Mouse (Mus musculus) CD4-positive, CD25-positive, alpha-beta regulatory T cell, adult 2 months (primary cell): ENCODE results near the gene Vmn2r55.
"Not testable (repeated sequence)": the region's sequence is repeated elsewhere in the genome, so short reads cannot be mapped to it uniquely, and the experiment has no call there.

Experiments
- DNase-seq: peaks from one replicate; pipeline ENCODE4 v3.0.0-alpha.2; 2012; ENCODE audit warnings: low read depth, low spot score

The Vmn2r55 gene

DNA sequence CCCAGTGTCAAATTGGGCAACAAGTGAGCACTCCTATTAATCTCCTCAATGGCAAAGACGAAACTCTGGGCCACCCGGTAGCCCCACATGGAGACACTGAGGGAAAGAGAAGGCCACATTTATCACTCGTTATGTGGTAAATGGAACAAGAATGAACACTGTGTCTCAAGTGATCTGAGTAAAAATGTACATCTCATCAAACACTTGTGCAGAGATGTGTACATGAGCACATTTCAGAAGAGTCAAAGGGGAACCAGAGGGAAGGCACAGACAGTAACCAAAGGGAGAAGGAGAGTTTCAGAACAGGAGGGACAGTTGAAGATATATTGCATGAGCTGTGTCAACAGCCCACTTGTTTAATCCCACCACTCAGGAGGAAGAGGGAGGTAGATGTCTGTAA, at the start of gene Vmn2r55:
Gene Vmn2r55, minus strand, starts transcription at position 101 of the 400 bp plus-strand sequence.
- not testable (repeated sequence) for DNase-seq

DNA sequence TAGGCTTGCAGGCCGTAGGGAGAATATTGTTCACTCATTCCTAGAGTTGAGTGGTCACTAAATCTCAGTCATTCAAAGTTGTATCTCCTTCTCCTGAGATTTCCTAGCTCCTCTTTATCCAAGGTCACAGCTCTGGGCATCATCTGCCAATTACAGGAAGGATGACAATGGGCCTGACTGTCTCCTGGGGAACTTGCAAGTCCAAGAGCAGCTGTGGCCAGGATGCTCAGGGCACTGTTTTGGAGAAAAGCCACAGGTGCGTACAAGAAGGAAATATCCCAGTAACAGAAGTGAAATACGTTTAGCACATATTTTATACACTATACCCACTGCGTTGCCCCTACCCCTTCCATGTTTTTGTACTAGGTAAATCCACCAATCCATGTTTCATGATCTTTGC, 44.6 kb downstream of the Vmn2r55 start, which contains the start of gene Vmn2r54:
Gene Vmn2r54, minus strand, starts transcription at position 101 of the 400 bp plus-strand sequence.
- not testable (repeated sequence) for DNase-seq

DNA sequence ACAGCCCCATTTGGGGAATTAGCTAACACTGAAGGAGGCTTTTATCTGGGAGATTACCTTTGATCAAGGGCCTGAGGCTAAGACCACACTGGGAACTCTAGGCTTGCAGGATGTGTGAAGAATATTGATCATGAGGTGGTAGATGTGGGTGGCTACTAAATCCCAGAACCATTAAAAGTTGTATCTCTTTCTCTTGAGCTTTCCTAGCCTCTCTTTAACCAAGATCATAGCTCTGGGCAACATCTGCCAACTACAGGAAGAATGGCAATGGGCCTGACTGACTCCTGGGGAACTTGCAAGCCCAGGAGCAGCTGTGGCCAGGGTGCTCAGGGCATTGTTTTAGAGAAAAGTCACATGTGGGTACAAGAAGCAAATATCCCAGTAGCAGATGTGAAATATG, 76.1 kb downstream of the Vmn2r55 start, which contains the start of gene Vmn2r53:
Gene Vmn2r53, minus strand, starts transcription at position 101 of the 400 bp plus-strand sequence.
- no peak for DNase-seq
